Mouse (Mus musculus): ENCODE measurements at regions not wholly inside any gene's neighbourhood (a gene's known extent, or its start where the extent isn't known, plus 50 kb on each side); places are given as distances from the start of the nearest gene placed in this dataset.
"Not testable (repeated sequence)": the region's sequence is repeated elsewhere in the genome, so short reads cannot be mapped to it uniquely, and the experiment has no call there.

- no peaks in the 10 kb centered on the region for H3K27me3 ChIP-seq (replicated peaks)
- peaks cover 6% of the 10 kb centered on the region; the same call in 1 of the 2 replicates for H3K4me1 ChIP-seq
- no peak for TF ChIP-seq FLI1 (IDR thresholded peaks at IDR 0.05; ENCODE audit: low read length)
- H3K9me3 ChIP-seq: peaks cover 6% of the 10 kb centered on the region; the same call in 1 of the 2 replicates
- no peak overlapping the region for H3K4me3 ChIP-seq (replicated peaks)
- H3K36me3 ChIP-seq (replicated peaks; ENCODE audit: low read length): no peaks in the 10 kb centered on the region
These were observed 77.7 kb upstream of the Rad23b start for GRCm38 (mm10) chr4:55271965-55272630.

- no peaks in the 10 kb centered on the region for H3K36me3 ChIP-seq (replicated peaks; ENCODE audit: low read length)
- no peaks in the 10 kb centered on the region for H3K27me3 ChIP-seq (replicated peaks)
- no peak overlapping the region for H3K4me3 ChIP-seq (replicated peaks)
- 0 out of 2 replicates have a peak, but pooled peaks cover 2% of the 10 kb centered on the region for H3K9me3 ChIP-seq
- H3K4me1 ChIP-seq: peaks cover 6% of the 10 kb centered on the region; the same call in 1 of the 2 replicates
- TF ChIP-seq FLI1 (IDR thresholded peaks at IDR 0.05; ENCODE audit: low read length) (no peak), GATA1 (IDR thresholded peaks at IDR 0.05; ENCODE audit: borderline replicate concordance, low read length) (no peak)
These were observed 73.4 kb upstream of the Rad23b start for GRCm38 (mm10) chr4:55276300-55276952.

- not testable (repeated sequence) for H3K27me3 ChIP-seq (replicated peaks); H3K4me3 ChIP-seq (replicated peaks); H3K36me3 ChIP-seq (replicated peaks; ENCODE audit: low read length); H3K9me3 ChIP-seq
- peaks cover 15% of the 10 kb centered on the region for H3K4me1 ChIP-seq
These were observed 70.5 kb upstream of the Rad23b start for GRCm38 (mm10) chr4:55279351-55279750.

- H3K4me1 ChIP-seq: peaks cover 15% of the 10 kb centered on the region
- H3K36me3 ChIP-seq (replicated peaks; ENCODE audit: low read length): no peaks in the 10 kb centered on the region
- no peaks in the 10 kb centered on the region for H3K27me3 ChIP-seq (replicated peaks)
- TF ChIP-seq GATA1 (IDR thresholded peaks at IDR 0.05; ENCODE audit: borderline replicate concordance, low read length) (no peak), FLI1 (IDR thresholded peaks at IDR 0.05; ENCODE audit: low read length) (no peak)
- no peaks in the 10 kb centered on the region for H3K9me3 ChIP-seq
- H3K4me3 ChIP-seq (replicated peaks): no peak overlapping the region
These were observed 69.1 kb upstream of the Rad23b start for GRCm38 (mm10) chr4:55280706-55281105.

- Histone ChIP-seq H3K27me3 (replicated peaks) (peaks cover 2% of the 10 kb centered on the region), H3K4me3 (replicated peaks) (no peak overlapping the region), H3K36me3 (replicated peaks; ENCODE audit: low read length) (no peaks in the 10 kb centered on the region), H3K4me1 (peaks cover 9% of the 10 kb centered on the region), H3K9me3 (no peaks in the 10 kb centered on the region)
- no peak for TF ChIP-seq FLI1 (IDR thresholded peaks at IDR 0.05; ENCODE audit: low read length)
- TF ChIP-seq GATA1 (IDR thresholded peaks at IDR 0.05; ENCODE audit: borderline replicate concordance, low read length): no peak
These were observed 68.3 kb upstream of the Rad23b start for GRCm38 (mm10) chr4:55281486-55282096.

- no peaks in the 10 kb centered on the region for H3K36me3 ChIP-seq (replicated peaks; ENCODE audit: low read length)
- peaks cover 9% of the 10 kb centered on the region for H3K4me1 ChIP-seq
- no peak for TF ChIP-seq GATA1 (IDR thresholded peaks at IDR 0.05; ENCODE audit: borderline replicate concordance, low read length)
- TF ChIP-seq FLI1 (IDR thresholded peaks at IDR 0.05; ENCODE audit: low read length): no peak
- no peaks in the 10 kb centered on the region for H3K9me3 ChIP-seq
- H3K27me3 ChIP-seq (replicated peaks): peaks cover 2% of the 10 kb centered on the region
- H3K4me3 ChIP-seq (replicated peaks): no peak overlapping the region
These were observed 67.4 kb upstream of the Rad23b start for GRCm38 (mm10) chr4:55282474-55282873.

- H3K4me1 ChIP-seq: peaks cover 15% of the 10 kb centered on the region
- H3K9me3 ChIP-seq: no peaks in the 10 kb centered on the region
- TF ChIP-seq GATA1 (IDR thresholded peaks at IDR 0.05; ENCODE audit: borderline replicate concordance, low read length) (no peak), FLI1 (IDR thresholded peaks at IDR 0.05; ENCODE audit: low read length) (no peak)
- H3K27me3 ChIP-seq (replicated peaks): peaks cover 2% of the 10 kb centered on the region
- no peak overlapping the region for H3K4me3 ChIP-seq (replicated peaks)
- no peaks in the 10 kb centered on the region for H3K36me3 ChIP-seq (replicated peaks; ENCODE audit: low read length)
These were observed 65.1 kb upstream of the Rad23b start for GRCm38 (mm10) chr4:55284722-55285225.

- Histone ChIP-seq H3K36me3 (replicated peaks; ENCODE audit: low read length) (no peaks in the 10 kb centered on the region), H3K4me1 (peaks cover 19% of the 10 kb centered on the region), H3K4me3 (replicated peaks) (no peak overlapping the region), H3K27me3 (replicated peaks) (peaks cover 2% of the 10 kb centered on the region), H3K9me3 (no peaks in the 10 kb centered on the region)
- no peak for TF ChIP-seq GATA1 (IDR thresholded peaks at IDR 0.05; ENCODE audit: borderline replicate concordance, low read length)
- TF ChIP-seq FLI1 (IDR thresholded peaks at IDR 0.05; ENCODE audit: low read length): no peak
These were observed 64.2 kb upstream of the Rad23b start for GRCm38 (mm10) chr4:55285641-55286040.

- Histone ChIP-seq H3K36me3 (replicated peaks; ENCODE audit: low read length) (no peaks in the 10 kb centered on the region), H3K27me3 (replicated peaks) (peaks cover 7% of the 10 kb centered on the region), H3K9me3 (no peaks in the 10 kb centered on the region), H3K4me1 (peaks cover 14% of the 10 kb centered on the region), H3K4me3 (replicated peaks) (no peak overlapping the region)
- TF ChIP-seq FLI1 (IDR thresholded peaks at IDR 0.05; ENCODE audit: low read length): no peak
- TF ChIP-seq GATA1 (IDR thresholded peaks at IDR 0.05; ENCODE audit: borderline replicate concordance, low read length): no peak
These were observed 61.4 kb upstream of the Rad23b start for GRCm38 (mm10) chr4:55288456-55288855.

- Histone ChIP-seq H3K9me3 (no peaks in the 10 kb centered on the region), H3K27me3 (replicated peaks) (peaks cover 10% of the 10 kb centered on the region), H3K4me1 (peaks cover 14% of the 10 kb centered on the region), H3K36me3 (replicated peaks; ENCODE audit: low read length) (no peaks in the 10 kb centered on the region), H3K4me3 (replicated peaks) (no peak overlapping the region)
- TF ChIP-seq FLI1 (IDR thresholded peaks at IDR 0.05; ENCODE audit: low read length) (no peak), GATA1 (IDR thresholded peaks at IDR 0.05; ENCODE audit: borderline replicate concordance, low read length) (no peak)
These were observed 57.6 kb upstream of the Rad23b start for GRCm38 (mm10) chr4:55292277-55292676.

Measured in megakaryocyte, embryonic 14.5 days (primary cell).